In genomic region chr12:52637506-52638249, GRCm38 (mm10) we compare ENCODE assay signal across 9 mouse cellular contexts.
DNase-seq lines count a peak whose midpoint lies in the region; ATAC-seq lines count a peak whose summit lies in the region.
"Had no signal": no experiment of that assay in that cellular context is flagged by ENCODE, and none has a peak within 500 bp of the region (broad histone marks: within the 10 kb centered on the region; RNA-seq: fewer than 3 reads in every experiment).

No protein-coding gene starts in this region.

- H3K9me3 ChIP-seq in stomach, embryonic 16.5 days (replicated peaks; ENCODE audit: control insufficient read depth, low read length): no peaks in the 10 kb centered on the region
- H3K9me3 ChIP-seq: neural tube, embryonic 13.5 days had no signal

- H3K36me3 ChIP-seq in stomach, embryonic 16.5 days (ENCODE audit: control insufficient read depth, insufficient read depth, low read length): no peaks in the 10 kb centered on the region
- H3K36me3 ChIP-seq: neural tube, embryonic 13.5 days had no signal

- H3K4me2 ChIP-seq in stomach, embryonic 16.5 days (ENCODE audit: low read depth, low read length): no peak overlapping the region
- H3K4me2 ChIP-seq: neural tube, embryonic 13.5 days had no signal

- DNase-seq in 3134 (ENCODE audit: extremely low read depth, insufficient read length, low spot score) (peak; percentile 20), NIH3T3 (ENCODE audit: low read depth) (peak; percentile 85)
- DNase-seq in cerebellum, postnatal 36 days: peak; percentile 45 to 54
- DNase-seq in gastrocnemius, adult 18-20 months (ENCODE audit: low spot score): peak; percentile 38
- DNase-seq in left cerebral cortex, adult 11 months (ENCODE audit: low spot score): peak; percentile 31

- 49% methylated on average over 14 of the region's 14 CpGs for WGBS in stomach, embryonic 16.5 days

- peak overlapping the region; percentile 59; the same call in 1 of the 2 replicates for H3K27ac ChIP-seq in stomach, embryonic 16.5 days (ENCODE audit: low read length)
- H3K27ac ChIP-seq: neural tube, embryonic 13.5 days had no signal

- H3K27me3 ChIP-seq in stomach, embryonic 16.5 days (ENCODE audit: control insufficient read depth, insufficient read depth, low read length): no peaks in the 10 kb centered on the region
- H3K27me3 ChIP-seq: neural tube, embryonic 13.5 days had no signal

- peak overlapping the region; percentile 7; the same call in 1 of the 2 replicates for H3K9ac ChIP-seq in stomach, embryonic 16.5 days (ENCODE audit: low read length)
- H3K9ac ChIP-seq: neural tube, embryonic 13.5 days had no signal

- peaks cover 11% of the 10 kb centered on the region; the same call in 1 of the 2 replicates for H3K4me1 ChIP-seq in stomach, embryonic 16.5 days (ENCODE audit: control insufficient read depth, insufficient read depth, low read length)

- H3K4me3 ChIP-seq in stomach, embryonic 16.5 days (replicated peaks; ENCODE audit: low read length): no peak overlapping the region
- H3K4me3 ChIP-seq: neural tube, embryonic 13.5 days had no signal

- peak; percentile 35 for ATAC-seq in inflammation-experienced regulatory T-cells, adult 6 months
- peak; percentile 89 for ATAC-seq in megakaryocyte progenitor cell, adult 5-6 weeks (replicated peaks; ENCODE audit: poor library complexity)
- ATAC-seq in stomach, embryonic 16.5 days (ENCODE audit: insufficient read depth, low FRiP score): no peak

Comparison
In these comparisons a context has a peak if more than half of its experiments do, and no peak if none do; other contexts are left out.
1. DNase-seq: peak in every context shown above with its lines; median percentile 85 in NIH3T3; 50 in cerebellum, postnatal 36 days; 38 in gastrocnemius, adult 18-20 months; 31 in left cerebral cortex, adult 11 months; 20 in 3134.